Mouse (Mus musculus): ENCODE measurements around the gene Fbxo34. TPM values are rescaled to one million over a fixed set of nuclear protein-coding genes. Genes with fewer than 3 reads are reported as not detected.
A peak's percentile ranks its signal among the peaks of the same experiment; 100 is the strongest.

Fbxo34 gene
- polyA plus RNA-seq, 1 experiment, result not detected

DNA sequence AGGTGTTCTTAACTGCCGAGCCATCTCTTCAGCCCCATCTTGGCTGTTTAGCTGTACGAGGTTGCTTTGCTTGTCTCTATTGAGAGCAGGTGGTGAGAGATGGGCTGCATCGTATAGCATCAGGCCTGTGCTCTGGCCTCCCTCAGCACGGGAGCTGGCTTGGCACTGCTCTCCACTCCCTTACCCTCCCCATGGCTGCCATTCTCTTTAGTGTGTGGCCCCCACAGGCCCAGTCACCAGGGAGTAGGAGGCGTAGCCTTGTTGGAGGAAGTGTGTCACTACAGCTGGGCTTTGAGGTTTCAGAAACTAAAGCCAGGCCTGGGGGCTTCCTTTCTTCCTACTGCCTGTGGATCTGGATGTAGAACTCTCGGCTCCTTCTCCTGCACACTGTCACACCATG is 32.0 kb downstream of the Fbxo34 start:
- 78% methylated on average over 6 of the region's 6 CpGs for WGBS
- peaks cover 3% of the 10 kb centered on the region; the same call in 1 of the 2 replicates for H3K4me1 ChIP-seq (ENCODE audit: control insufficient read depth, insufficient read depth, low read length)
- TF ChIP-seq CTCF (IDR thresholded peaks at IDR 0.05; ENCODE audit: insufficient read depth, low read depth, low read length) (no peak), POLR2A (IDR thresholded peaks at IDR 0.05; ENCODE audit: insufficient read depth, low read depth, low read length) (no peak)
- H3K4me3 ChIP-seq (ENCODE audit: insufficient read depth, low read depth, low read length), result no peak overlapping the region
- H3K27ac ChIP-seq (ENCODE audit: insufficient read depth, low read depth, low read length), result no peak overlapping the region

DNA sequence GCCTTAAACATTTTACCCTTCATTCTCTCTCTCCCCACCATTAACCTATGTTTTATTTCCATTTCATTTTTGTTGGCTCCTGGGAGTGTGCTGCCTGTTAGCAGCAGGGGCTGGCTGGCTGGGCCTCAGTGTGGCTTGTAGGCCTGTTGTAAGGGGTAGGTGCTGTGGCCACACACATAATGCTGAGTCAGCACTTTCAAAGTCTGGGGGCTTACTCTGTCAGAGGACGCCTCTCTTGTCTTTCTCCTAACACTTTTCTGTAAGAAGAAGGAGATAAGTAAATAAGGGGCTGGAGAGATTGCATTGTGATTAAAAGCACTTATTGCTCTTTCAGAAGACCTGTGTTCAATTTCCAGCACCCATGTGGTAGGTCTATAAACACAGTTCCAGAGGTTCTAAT is 32.9 kb downstream of the Fbxo34 start:
- Histone ChIP-seq H3K27ac (ENCODE audit: insufficient read depth, low read depth, low read length) (no peak overlapping the region), H3K4me3 (ENCODE audit: insufficient read depth, low read depth, low read length) (no peak overlapping the region), H3K4me1 (ENCODE audit: control insufficient read depth, insufficient read depth, low read length) (peaks cover 3% of the 10 kb centered on the region; the same call in 1 of the 2 replicates)
- TF ChIP-seq POLR2A (IDR thresholded peaks at IDR 0.05; ENCODE audit: insufficient read depth, low read depth, low read length) (no peak), CTCF (IDR thresholded peaks at IDR 0.05; ENCODE audit: insufficient read depth, low read depth, low read length) (no peak)
- 83% methylated on average over 1 of the region's 1 CpGs for WGBS

DNA sequence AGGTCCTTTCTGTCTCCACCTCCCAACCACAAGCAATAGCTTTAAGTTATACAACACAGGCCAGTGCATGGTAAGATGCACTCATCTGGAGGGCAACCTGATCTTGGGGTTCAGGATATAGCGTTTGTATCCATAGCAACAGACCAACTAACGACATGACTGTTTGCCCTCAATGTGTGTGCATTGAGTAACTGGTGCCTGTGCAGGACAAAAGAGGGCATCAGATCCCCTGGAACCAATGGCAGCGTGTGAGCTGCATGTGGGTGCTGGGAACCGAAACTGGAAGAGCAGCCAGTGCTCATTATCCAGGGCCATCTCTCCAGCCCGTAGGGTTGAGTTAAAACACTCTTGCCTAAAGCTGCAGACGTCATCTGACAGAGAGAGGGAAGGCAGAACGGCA is 38.5 kb downstream of the Fbxo34 start:
- no peak overlapping the region for H3K4me3 ChIP-seq (ENCODE audit: insufficient read depth, low read depth, low read length)
- peaks cover 11% of the 10 kb centered on the region for H3K4me1 ChIP-seq (ENCODE audit: control insufficient read depth, insufficient read depth, low read length)
- peak overlapping the region; percentile 62; the same call in 1 of the 2 replicates for H3K27ac ChIP-seq (ENCODE audit: insufficient read depth, low read depth, low read length)
- WGBS, result 37% methylated on average over 7 of the region's 7 CpGs
- TF ChIP-seq CTCF (IDR thresholded peaks at IDR 0.05; ENCODE audit: insufficient read depth, low read depth, low read length) (no peak), POLR2A (IDR thresholded peaks at IDR 0.05; ENCODE audit: insufficient read depth, low read depth, low read length) (no peak)

DNA sequence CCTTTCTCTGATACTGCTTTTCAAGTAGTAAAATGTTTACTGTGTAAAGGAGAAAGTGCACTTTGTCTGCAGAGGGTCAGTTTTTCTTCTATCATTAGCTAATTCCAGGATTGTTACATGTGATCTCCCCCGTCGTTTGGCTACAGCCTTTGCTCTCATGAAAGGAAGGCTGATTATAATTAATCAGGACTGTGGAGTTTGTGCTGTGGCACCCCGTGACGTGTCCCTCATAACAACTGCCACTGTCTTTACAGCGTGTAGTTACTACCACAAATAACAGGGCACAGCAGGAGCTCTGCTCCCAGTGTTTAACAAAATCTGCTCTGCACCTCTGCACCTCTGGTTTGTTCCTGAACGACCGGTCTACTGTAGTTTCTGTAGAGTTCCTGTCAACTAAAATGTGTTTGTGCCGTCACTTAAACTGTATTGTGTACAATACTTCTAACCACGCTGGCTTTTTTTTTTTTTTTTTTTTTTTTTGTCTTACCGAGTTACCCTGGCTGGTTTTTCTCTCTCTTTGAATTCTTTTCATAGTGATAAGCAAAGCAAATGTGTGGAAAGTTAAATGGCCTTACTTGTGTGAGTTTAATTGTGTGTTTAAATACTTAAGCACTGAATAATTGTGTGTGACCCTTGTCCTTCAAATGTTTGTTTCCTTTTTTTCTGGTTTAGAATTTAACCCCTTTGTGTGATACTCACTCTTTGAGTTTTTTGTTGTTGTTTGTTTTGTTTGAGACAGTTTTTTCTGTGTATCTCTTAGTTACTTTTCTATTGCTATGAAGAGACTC is 39.3 kb downstream of the Fbxo34 start:
- 8% methylated on average over 10 of the region's 10 CpGs for WGBS
- Histone ChIP-seq H3K4me1 (ENCODE audit: control insufficient read depth, insufficient read depth, low read length) (peaks cover 11% of the 10 kb centered on the region), H3K27ac (ENCODE audit: insufficient read depth, low read depth, low read length) (no peak overlapping the region), H3K4me3 (ENCODE audit: insufficient read depth, low read depth, low read length) (no peak overlapping the region)
- TF ChIP-seq POLR2A (IDR thresholded peaks at IDR 0.05; ENCODE audit: insufficient read depth, low read depth, low read length) (no peak), CTCF (IDR thresholded peaks at IDR 0.05; ENCODE audit: insufficient read depth, low read depth, low read length) (no peak)

DNA sequence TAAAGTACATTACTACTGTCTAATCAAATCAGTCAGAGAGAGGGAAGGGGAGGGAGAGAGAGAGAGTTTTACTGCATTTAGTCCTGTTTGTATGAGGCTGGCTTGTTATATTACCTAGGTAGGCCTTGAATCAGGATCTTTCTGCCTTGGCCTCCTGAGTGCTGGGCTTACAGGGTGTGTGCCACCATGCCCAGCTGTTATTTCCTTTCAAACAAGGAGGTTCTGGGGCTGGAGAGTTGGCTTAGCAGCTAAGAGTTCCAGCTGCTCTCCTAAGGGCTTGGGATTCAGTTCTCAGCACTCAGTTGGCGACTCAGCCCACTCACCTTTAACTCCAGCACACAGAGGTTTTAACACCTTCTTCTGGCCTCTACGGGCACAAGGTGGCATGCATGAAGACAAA is 40.5 kb downstream of the Fbxo34 start:
- H3K4me1 ChIP-seq (ENCODE audit: control insufficient read depth, insufficient read depth, low read length), result peaks cover 11% of the 10 kb centered on the region
- no peak overlapping the region for H3K4me3 ChIP-seq (ENCODE audit: insufficient read depth, low read depth, low read length)
- no peak overlapping the region for H3K27ac ChIP-seq (ENCODE audit: insufficient read depth, low read depth, low read length)
- no peak for TF ChIP-seq POLR2A (IDR thresholded peaks at IDR 0.05; ENCODE audit: insufficient read depth, low read depth, low read length)
- TF ChIP-seq CTCF (IDR thresholded peaks at IDR 0.05; ENCODE audit: insufficient read depth, low read depth, low read length), result no peak
- 95% methylated on average over 2 of the region's 2 CpGs for WGBS

DNA sequence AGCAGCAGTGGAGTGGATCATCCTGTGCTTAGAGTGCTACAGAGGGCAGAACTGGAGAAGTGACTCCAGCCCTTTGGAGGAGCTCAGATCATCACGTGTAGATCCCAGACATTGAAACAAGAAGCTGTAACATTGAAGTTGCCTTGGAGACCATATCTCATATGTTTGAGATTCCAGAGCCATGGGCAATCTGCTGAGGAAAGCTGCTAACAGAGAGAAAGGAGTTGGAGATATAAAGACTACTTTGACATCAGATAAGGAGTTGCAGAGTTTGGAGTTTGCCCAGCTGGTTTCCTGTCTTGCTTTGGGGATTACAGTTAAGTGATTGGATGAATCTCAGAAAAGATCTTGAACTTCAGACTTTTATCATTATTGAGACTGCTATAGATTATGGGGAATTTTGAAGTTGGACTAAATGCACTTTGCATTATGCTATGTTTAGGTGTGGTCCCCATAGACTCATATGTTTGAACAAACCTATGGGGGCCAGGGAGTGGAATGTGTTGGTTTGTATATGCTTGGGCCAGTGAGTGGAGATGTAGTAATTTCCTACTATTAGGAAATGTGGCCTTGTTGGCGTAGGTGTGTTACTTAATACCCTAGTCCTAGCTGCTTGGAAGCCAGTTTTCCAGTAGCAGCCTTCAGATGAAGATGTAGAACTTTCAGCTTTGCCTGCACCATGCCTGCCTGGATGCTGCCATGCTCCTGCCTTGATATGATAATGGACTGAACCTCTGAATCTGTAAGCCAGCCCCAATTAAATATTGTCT is 43.6 kb downstream of the Fbxo34 start:
- Histone ChIP-seq H3K27ac (ENCODE audit: insufficient read depth, low read depth, low read length) (no peak overlapping the region), H3K4me1 (ENCODE audit: control insufficient read depth, insufficient read depth, low read length) (peaks cover 8% of the 10 kb centered on the region), H3K4me3 (ENCODE audit: insufficient read depth, low read depth, low read length) (no peak overlapping the region)
- TF ChIP-seq POLR2A (IDR thresholded peaks at IDR 0.05; ENCODE audit: insufficient read depth, low read depth, low read length), result no peak
- TF ChIP-seq CTCF (IDR thresholded peaks at IDR 0.05; ENCODE audit: insufficient read depth, low read depth, low read length), result no peak
- 96% methylated on average over 2 of the region's 2 CpGs for WGBS

GRCm38 (mm10) chr14:47495951-47496350 is 45.7 kb downstream of the Fbxo34 start:
- H3K27ac ChIP-seq (ENCODE audit: insufficient read depth, low read depth, low read length), result no peak overlapping the region
- WGBS, result 100% methylated on average over 3 of the region's 3 CpGs
- TF ChIP-seq POLR2A (IDR thresholded peaks at IDR 0.05; ENCODE audit: insufficient read depth, low read depth, low read length) (no peak), CTCF (IDR thresholded peaks at IDR 0.05; ENCODE audit: insufficient read depth, low read depth, low read length) (no peak)
- no peak overlapping the region for H3K4me3 ChIP-seq (ENCODE audit: insufficient read depth, low read depth, low read length)
- peaks cover 3% of the 10 kb centered on the region; the same call in 1 of the 2 replicates for H3K4me1 ChIP-seq (ENCODE audit: control insufficient read depth, insufficient read depth, low read length)

GRCm38 (mm10) chr14:47497166-47497565 is 46.9 kb downstream of the Fbxo34 start:
- WGBS, result 87% methylated on average over 3 of the region's 3 CpGs
- H3K4me1 ChIP-seq (ENCODE audit: control insufficient read depth, insufficient read depth, low read length), result peaks cover 3% of the 10 kb centered on the region; the same call in 1 of the 2 replicates
- H3K4me3 ChIP-seq (ENCODE audit: insufficient read depth, low read depth, low read length), result no peak overlapping the region
- TF ChIP-seq CTCF (IDR thresholded peaks at IDR 0.05; ENCODE audit: insufficient read depth, low read depth, low read length) (no peak), POLR2A (IDR thresholded peaks at IDR 0.05; ENCODE audit: insufficient read depth, low read depth, low read length) (no peak)
- no peak overlapping the region for H3K27ac ChIP-seq (ENCODE audit: insufficient read depth, low read depth, low read length)

GRCm38 (mm10) chr14:47498632-47499031 is 48.4 kb downstream of the Fbxo34 start:
- Histone ChIP-seq H3K27ac (ENCODE audit: insufficient read depth, low read depth, low read length) (no peak overlapping the region), H3K4me3 (ENCODE audit: insufficient read depth, low read depth, low read length) (no peak overlapping the region), H3K4me1 (ENCODE audit: control insufficient read depth, insufficient read depth, low read length) (peaks cover 3% of the 10 kb centered on the region; the same call in 1 of the 2 replicates)
- WGBS, result 66% methylated on average over 5 of the region's 5 CpGs
- TF ChIP-seq CTCF (IDR thresholded peaks at IDR 0.05; ENCODE audit: insufficient read depth, low read depth, low read length) (no peak), POLR2A (IDR thresholded peaks at IDR 0.05; ENCODE audit: insufficient read depth, low read depth, low read length) (no peak)
